Mouse (Mus musculus): Measurements from ENCODE around the gene S100b.

S100b gene

DNA sequence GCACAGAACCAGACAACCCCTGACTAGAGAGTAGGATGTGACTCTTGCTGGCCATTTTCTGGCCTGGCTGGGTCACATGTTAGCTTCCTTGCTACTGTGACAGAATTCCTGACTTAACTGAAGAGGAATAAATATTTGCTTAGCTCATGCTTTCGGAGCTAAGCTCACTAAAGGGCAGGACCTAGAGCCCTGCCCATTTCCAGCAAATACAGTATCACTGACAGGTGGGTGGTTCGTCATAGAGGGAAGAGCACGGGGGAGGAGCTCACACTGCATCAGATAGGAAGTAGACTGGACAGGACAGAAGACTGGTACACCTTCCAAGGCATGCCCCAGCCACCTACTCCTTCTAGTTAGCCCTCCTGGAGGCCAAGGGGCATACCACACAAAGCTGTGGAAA is 7.8 kb downstream of the S100b start:
- no peak for DNase-seq

DNA sequence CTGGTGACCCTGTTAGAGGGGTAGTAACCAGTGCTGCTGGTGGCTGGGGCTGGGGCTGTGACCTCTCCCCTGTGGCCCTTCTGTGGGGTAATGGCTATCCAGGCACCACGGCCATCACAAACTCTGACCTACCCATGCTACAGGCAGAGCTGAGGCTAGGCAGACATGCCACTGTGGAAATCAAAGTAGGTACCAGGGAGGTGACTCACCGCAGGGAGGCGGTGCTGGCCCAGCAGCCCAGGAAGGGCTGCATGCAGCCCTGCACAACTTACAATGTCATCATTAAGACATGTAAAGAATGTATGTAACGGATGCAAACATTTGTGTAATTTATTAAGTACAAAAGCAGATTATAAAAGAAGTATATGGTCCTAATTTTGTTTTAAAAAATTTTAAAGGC is 8.8 kb downstream of the S100b start:
- no peak for DNase-seq

- DNase-seq = peak; percentile 14 to 24
Observed at GRCm38 (mm10) chr10:76271238-76271637, 17.6 kb downstream of the S100b start.

DNA sequence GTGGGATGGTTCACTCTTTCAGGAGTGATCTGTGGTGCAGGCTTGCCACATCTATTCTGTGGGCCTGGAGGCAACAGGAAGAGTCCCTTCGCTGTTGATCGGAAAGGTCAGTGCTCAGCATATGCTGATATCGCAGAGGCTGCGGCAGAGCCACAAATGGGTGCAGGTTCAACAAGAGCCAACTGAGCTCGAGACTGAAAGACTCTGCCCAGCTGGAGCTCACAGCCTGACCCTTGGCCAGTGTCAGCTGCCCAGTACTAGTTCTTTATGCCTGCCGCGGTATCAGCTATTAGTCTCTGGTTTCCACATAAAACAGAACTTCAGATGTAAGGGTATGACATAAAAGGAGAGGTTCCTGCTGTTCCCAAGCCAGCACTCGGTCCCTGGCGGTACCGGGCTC is 21.6 kb downstream of the S100b start:
- DNase-seq = no peak

DNA sequence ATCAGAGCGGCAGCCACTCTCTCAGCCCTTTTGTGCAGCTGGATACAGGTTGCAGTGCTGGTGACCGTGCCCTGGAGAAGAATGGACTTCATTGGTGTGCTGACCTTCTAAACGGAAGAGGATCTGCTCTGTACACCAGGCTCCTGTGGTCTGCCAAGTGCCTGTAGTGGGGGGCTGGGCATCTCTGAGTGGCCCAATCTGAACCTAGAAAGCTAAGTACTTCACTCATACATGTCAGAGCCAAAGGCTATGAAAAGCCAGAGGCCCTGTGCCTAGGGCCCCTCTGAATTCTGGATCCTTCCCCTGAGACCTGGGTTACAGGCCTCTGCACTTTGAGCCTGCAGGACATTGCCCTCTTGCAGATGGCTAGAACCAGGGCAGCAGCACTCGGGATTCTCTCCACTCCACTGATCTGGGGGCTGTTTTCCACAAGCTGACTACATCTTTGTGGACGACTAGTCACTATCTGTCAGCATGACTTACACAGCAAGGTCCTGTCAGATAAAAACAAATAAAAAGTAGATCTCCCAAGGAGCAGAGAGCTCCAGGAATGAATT is 25.0 kb downstream of the S100b start:
- DNase-seq = no peak

DNA sequence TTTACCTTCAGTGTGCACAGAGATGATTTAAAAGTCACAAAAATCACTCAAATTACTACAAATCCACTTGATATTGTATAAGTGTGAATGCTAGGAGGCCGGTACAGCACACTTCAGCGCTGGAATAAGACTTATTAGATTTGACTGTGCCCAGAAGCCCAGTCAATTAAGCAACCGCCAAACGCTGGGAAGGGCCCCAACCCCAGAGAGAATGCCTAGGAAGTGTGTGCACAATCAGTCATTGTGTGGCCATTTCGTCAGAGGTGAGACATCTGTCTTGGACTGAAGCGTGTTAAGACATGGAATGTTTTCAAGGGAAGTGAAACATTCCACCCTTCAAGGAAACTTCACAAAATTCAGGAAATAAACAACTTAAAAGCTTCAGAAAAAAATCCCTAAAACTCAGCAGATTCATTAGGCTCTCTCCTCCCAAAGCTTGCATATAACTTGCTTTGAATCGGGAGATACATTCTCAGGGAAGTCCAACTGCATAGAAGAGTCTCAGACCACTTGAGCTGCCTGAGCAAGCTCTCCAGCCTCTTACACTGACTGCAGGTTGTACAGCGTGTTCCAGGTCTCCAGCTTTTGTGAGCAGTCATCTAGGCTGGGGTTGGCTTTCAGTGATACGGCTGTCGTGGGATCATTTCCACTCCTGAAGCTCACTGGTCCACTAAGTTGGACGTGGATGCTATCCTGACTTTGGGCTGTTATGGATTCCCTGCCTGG is 34.8 kb downstream of the S100b start:
- DNase-seq = no peak

DNA sequence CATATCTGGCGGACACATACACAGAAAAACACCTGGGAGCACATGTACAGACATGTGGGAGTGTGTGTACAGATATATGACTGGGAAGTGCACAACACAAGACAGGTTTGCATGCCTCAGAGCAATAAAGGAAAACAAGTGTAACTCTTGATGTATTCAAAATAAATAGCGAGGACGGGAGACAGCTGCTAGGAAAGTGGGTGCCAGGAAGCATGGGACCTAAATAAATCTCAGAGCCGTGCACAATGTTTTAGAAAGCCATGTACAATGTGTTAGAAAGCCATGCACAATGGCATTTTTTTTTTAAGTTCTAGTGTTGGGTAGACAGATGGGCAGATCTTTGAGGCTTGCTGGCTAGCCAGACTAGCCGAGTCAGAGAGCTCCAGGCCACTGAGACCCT is 35.4 kb downstream of the S100b start:
- no peak for DNase-seq

- no peak for DNase-seq
Observed at GRCm38 (mm10) chr10:76289936-76290671, 36.5 kb downstream of the S100b start.

DNA sequence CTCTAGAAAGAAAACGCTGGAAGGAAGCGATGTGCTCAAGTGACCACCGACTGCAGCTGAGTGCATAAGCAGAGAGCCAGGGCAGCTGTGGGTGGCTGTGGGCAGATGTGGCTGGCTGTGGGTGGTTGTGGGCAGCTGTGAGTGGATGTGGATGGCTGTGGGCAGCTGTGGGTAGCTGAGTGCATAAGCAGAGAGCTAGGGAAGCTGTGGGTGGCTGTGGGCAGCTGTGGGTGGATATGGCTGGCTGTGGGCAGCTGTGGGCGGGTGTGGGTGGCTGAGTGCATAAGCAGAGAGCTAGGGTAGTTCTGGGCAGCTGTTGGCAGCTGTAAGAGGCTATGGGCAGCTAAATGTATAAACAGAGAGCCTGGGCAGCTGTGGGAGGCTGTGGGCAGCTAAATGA is 39.6 kb downstream of the S100b start:
- no peak for DNase-seq

DNA sequence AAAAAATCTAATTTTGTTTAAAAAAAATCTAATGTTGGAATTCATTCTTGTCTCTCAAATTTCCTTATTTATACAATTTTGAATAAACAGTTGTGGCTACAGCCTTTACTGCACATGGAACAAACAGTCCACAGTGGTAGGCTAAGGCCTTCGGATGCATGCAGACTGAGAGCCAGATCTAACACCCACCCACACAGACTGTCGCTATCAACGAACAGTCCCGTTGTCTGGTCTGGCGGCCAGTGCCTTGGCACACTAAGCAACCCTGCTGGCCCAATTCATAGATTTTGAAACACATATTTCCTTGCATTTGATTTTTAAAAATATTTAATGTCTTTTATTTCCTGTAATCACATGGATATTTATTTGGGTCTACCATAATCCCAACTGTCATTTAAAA is 46.5 kb downstream of the S100b start:
- no peak for DNase-seq

- no peak for DNase-seq
Observed at GRCm38 (mm10) chr10:76306738-76307137, 53.1 kb downstream of the S100b start.

All from cerebellum, adult 18-20 months (tissue).